Mouse (Mus musculus) A20 (cell line): ENCODE measurements at regions not wholly inside any gene's neighbourhood (a gene's known extent, or its start where the extent isn't known, plus 50 kb on each side); places are given as distances from the start of the nearest gene placed in this dataset.

ENCODE experiments used
- DNase-seq: peaks from one replicate; pipeline ENCODE4 v3.0.0-alpha.2; 2011; ENCODE audit warnings: low read depth, low spot score

DNA sequence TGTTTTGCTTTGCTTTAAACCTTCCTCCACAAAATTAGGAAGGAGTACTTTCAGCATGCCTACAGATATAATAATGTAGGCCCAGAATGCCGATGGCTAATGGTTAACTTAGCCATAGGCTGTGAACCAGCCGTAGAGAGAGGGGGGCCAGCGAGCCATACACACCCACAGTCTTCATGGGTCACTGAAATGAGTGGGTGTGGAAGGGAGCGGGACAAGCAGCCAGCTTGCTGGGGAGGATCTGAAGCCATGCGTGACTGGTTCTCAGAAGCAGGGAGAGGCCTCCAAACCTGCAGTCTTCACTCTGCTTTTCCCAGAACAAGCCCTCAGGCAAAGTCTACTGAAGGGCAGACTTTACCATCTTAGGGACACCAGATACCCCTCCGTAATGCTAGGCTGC, 50.8 kb upstream of the Ptpn13 start:
- no peak for DNase-seq

- DNase-seq: no peak
Measured at GRCm38 (mm10) chr5:103373089-103373488, 51.9 kb upstream of the Ptpn13 start.

GRCm38 (mm10) chr5:103370456-103370855, 54.5 kb upstream of the Ptpn13 start:
- DNase-seq: no peak

- DNase-seq: no peak
Measured at GRCm38 (mm10) chr5:103368993-103369392, 56.0 kb upstream of the Ptpn13 start.

DNA sequence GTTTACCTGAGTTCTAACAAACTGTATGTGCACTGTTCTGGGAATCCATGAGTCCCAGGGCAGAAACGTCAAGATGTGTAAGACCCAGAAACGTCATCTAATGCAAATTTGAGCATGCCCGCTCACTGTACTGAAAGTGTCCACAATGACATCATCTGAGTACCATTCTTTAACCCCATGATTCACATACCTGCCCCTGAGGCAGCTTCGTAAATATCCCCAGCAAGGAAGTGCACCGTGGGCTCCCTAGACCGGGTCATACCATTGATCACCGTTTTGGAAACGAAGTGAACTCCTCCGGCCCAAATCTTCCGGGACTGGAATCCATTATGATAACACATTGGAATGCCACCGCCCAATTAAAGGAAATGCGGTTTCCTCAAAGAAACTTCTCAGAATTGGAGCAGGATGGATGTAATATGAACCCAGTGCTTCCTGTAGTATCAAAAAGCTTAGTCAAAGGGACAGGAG, 57.8 kb upstream of the Ptpn13 start:
- DNase-seq: no peak

DNA sequence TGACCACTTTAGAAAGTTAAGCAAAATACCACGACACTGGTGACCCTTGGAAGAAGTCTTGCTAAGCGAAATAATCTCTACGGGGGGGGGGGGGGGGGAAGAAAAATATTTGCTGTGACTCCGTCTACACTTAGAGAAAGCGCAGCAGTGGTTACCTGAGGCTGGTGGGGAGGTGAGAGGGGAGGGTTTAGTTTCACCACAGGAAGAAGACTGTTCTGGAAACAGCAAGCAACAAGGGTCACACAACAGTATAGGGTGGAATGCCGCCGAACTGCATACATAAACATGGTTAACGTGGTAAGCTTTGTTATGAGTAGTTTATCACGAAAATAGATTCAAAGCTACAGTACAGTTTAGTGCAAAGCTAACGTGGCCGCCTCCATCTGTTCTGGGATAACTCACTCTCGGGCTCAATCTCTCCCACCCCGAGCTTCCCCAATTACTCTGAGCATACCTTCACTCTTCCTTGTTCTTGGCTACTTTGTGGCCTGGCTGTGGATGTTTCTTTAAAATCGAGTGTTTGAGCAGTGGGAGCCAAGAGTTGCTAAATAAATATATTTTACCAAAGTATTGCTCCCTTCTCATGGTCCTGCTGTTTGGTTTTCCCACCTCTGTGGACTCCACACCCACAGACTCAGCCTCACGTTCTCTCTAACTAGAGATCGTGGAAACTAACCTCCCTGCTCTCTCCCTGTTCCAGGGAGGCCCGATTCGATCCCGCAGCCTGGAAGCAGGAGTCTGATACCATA, 59.1 kb upstream of the Ptpn13 start:
- no peak for DNase-seq

DNA sequence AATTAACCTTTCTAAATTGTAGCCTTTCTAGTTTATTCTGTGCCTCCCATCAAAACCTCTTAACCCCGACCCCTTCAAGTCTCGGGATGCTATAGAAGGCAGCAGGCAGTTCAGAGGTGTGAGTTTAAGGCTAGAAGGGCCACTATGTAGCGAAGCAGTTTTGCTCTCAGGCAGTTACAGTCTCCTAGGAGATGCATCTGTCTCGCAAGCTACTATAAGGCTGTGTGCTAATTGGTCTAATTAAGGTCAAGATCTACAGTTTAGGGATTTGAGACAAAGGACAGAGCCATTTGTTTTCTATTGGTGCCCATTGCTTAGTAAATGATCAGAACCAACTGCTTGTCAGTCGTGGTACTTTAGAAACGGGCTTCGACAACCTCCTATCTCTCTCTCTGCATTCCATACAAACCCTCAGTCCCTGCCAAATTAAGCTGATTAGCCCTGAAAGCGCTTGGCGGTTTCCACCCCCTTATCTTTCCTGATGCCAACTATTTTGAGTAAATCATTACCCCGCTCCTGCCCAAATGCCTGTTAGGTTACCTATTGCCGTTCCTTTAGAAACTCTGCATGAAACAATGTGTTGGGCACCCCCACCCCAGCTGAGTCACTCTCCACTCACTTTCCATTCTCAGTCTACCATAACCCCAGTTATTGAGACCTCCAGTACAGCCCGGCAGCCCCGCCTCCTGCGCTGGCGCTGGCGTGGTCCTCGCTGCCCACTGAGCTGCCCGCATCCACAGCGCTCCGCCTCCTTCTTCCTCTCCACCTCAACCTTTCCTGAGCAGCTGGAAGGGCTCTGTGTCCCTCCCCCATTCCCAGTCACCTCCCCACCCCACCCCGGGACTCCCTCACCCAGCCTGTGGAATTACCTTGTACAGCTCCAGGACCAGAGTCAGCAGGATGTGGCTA, 59.9 kb upstream of the Ptpn13 start:
- no peak for DNase-seq

DNA sequence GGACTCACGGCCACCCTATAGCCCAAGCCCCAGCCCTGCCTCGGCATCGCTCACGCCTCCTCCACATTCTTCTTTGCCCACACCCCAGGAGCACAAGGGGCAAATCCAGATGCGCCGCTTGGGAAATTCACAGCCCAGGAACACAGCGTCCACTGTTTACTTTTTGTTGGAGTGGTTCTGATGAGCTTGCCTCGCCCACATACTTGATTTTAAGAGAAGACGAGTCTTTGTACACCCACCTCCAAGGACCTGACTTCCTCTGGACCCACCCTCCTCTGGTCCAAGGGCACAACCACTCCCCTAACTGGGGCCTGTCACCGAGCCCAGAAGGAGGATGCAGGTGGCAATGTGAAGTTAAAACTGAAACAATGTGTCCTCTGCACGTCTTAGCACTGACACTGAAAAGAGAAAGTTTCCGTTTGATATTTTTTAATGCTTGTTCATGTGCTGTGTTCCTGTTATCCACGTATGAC, 64.2 kb upstream of the Ptpn13 start:
- DNase-seq: peak; percentile 34

- DNase-seq: no peak
Measured at GRCm38 (mm10) chr5:103360360-103360759, 64.6 kb upstream of the Ptpn13 start.

DNA sequence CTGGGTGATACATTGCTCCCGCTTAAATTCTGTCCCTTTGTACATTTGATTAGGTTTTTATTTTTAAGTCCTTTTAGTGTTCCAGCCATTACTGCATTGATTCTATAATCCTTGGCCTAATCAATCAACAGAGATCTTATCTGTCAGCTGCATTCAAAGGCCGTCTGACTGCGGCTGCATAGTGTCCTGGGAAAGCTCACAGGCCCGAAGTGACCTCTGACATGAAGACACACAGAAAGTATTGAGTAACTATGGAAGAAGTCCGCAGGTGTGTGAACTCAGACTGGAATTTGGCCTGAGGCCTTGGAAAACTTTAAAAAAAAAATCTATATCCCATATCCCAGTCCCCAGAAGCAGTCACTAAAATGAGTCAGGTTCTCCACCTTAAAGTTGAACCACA, 67.4 kb upstream of the Ptpn13 start:
- no peak for DNase-seq

GRCm38 (mm10) chr5:103356500-103356899, 68.5 kb upstream of the Ptpn13 start:
- peak; percentile 85 for DNase-seq

DNA sequence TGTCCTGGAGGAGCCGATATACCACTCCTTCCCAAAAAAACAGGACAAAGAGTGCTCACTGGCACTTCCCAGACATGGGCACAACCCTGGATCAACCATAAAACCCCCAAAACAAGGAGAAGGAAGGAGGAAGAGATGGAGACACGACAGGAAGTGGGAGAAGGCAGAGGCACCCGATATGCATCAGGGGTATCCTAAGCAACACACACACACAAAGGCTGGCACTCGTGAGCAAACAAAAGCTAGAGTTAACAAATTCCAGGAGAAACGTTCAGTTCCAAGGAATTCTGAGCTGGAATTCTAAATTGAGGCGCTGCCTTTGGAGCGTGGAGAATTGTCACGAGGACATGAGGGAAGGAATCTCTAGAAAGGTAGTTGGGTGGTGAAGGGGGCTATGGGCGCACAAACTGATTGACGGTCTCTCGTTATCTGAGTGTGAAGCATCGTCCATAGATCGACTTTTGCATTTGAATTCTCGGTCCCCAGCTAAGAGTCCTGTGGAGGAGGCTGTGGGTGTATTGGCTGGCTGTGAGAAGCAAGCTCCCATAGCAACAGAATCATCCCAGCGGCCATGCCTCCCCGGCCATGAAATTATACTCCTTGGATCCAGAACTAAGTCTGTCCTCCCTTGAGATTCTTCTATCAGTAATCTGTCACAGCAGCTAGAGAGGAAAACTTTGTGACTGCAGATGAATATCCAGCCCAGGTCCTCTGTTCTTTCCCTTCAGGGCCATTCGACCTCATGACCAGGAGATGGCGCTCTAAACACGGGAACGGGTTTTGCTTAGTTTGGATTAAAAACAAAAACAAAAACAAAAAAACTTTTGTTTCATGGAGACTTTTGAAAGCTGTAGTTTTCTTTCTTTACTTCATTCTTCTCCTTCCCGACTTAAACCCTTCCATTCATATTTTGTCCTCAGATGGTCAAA, 69.4 kb upstream of the Ptpn13 start:
- DNase-seq: peak; percentile 78

DNA sequence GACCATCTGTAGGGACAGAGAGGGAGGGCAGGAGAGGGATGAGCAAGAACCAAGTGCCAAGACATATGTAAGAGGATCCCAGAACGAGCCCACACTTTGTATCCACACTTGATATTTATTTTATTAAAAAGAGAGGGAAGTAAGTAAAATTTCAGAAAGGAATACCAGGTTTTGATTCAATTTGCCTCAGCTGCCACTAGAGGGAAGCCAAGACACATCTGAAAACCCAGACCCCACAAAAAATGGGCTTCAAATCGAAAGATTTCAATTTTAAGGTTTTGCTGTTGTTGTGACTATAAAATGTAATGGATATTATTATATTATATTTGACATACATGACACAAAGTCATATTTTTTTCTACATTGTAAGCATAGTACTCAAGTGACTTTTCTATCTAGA, 81.1 kb upstream of the Ptpn13 start:
- DNase-seq: peak; percentile 46

GRCm38 (mm10) chr5:103341456-103341855, 83.5 kb upstream of the Ptpn13 start:
- DNase-seq: no peak

- DNase-seq: no peak
Measured at GRCm38 (mm10) chr5:103340626-103341025, 84.4 kb upstream of the Ptpn13 start.

DNA sequence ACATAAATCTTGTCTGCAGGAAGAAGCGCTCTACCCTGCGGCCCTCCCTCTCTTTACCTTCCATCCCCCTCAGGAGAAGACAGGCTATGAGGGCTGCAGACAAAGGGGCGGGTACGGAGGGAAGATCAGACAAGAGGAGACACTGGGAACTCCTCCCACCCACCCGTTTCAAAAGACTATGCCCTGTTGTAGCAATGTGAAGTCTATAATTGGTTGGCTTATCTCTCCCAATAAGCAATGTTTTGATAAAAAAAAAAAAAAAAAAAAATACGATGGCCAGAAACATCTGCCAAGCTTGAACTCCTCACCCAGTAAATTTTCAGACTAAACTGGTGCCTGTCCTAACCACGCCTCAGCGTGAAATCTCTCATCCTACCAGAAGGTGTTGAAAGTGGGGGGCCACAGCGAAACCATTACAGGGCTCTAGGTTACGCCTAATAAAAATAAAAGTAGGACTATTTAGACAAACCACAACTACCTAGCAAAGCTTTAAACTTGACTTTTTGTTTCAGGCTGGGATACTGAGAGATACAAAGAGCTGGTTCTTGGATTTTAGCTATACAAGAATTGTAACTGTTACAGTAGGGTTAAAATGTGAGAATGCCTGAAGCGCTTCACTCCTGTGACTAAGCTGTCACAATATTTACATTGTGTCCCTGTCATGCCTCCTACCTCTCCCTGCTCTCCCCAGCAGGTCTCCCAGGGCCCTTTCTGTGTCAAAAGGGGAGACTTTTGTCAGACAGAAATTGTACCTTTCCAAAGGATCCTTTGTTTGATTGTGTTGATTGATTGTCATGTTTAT, 88.1 kb upstream of the Ptpn13 start:
- no peak for DNase-seq

DNA sequence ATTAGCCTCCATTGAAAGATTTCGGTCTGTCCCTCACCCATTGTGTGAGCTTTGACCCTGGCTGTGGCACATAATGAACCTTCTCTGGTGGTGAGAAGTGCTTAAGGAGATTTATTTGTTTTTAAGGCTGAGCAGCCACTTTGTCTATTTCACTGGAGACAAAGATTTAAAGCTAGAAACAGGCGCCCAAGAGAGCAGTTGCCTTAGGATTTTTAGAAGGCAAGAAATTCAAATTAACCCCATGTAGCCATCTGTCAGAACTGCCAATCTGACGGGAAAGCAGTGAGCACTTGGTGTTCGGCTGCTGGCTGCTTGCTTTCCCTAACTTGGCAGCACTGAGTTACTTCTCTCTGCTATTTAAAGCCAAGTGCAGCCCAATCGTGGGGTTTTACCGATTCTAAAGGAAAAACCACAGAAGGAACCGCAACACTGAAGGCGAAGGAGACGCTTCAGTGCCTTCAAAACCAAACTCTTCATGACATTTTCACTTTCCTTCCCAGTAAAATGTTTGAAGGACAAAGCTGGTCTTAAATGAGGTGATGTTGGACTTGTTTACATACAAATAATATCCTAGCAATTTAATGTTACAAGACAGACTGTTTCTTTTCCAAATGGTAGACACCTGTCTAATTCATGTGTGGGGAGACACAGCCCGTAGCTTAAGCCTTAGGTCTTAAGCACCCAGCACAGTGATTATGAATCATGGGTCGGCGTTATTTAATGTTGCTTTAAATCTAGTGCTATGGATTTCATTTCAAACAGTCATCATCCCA, 88.9 kb upstream of the Ptpn13 start:
- peak; percentile 35 for DNase-seq

GRCm38 (mm10) chr5:103326412-103326811, 98.6 kb upstream of the Ptpn13 start:
- no peak for DNase-seq

DNA sequence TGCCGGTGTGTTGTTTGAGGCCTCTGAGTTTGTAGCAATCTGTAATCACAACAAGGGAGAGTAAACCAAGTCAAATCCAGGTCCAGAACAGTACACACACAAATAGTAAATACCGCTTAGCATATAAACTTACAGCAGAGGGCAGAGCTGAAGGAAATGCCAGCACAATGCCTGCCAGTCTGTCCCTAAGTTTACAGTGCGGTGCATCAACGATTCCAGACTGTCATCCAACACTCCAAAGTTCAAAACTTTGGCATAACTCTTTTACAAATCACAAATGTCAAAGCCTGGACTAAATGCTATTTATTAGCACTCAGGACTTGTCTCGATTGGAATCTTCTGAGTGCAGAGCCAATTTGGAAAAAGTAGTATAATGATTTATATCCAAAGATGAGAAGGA, 104.7 kb upstream of the Ptpn13 start:
- DNase-seq: no peak
